Mouse (Mus musculus) heart, embryonic 16.5 days (tissue): ENCODE data around the gene Kcnh7. TPM values are rescaled to one million over a fixed set of nuclear protein-coding genes. Genes with fewer than 3 reads are reported as not detected.

Experiments
- ATAC-seq: fragments of 200-750 bp; cut with Nextera tagmentation; replicated peaks from 2 replicates; pipeline ENCODE4 v1.8.0; 2017; ENCODE audit warnings: moderate number of reproducible peaks; ENCODE audit not compliant: insufficient read depth, low FRiP score; ENCODE audit errors: extremely low read depth
- H3K27ac ChIP-seq: fragments of 300-500 bp; sonication (generic); 2 replicates; pipeline ENCODE4 v1.5.1; 2014; ENCODE audit warnings: mild to moderate bottlenecking, low read length, control low read depth, moderate library complexity
- H3K27me3 ChIP-seq: fragments of 300-500 bp; sonication (generic); 2 replicates; pipeline ENCODE4 v1.6.1; 2014; ENCODE audit warnings: low read length, mixed read lengths; ENCODE audit not compliant: control insufficient read depth, insufficient read depth
- H3K36me3 ChIP-seq: fragments of 300-500 bp; sonication (generic); 2 replicates; pipeline ENCODE4 v1.6.1; 2014; ENCODE audit not compliant: control insufficient read depth, insufficient read depth
- H3K4me1 ChIP-seq: fragments of 300-500 bp; sonication (generic); 2 replicates; pipeline ENCODE4 v1.6.1; 2014; ENCODE audit warnings: low read length, mixed read lengths; ENCODE audit not compliant: control insufficient read depth, insufficient read depth
- H3K4me2 ChIP-seq: fragments of 300-500 bp; sonication (generic); 2 replicates; pipeline ENCODE4 v1.6.1; 2014; ENCODE audit warnings: low read depth, mild to moderate bottlenecking, control low read depth, low read length
- H3K4me3 ChIP-seq: fragments of 300-500 bp; sonication (generic); 2 replicates; pipeline ENCODE4 v1.5.1; 2014; ENCODE audit warnings: mild to moderate bottlenecking, control low read depth, low read length
- H3K9ac ChIP-seq: fragments of 300-500 bp; sonication (generic); 2 replicates; pipeline ENCODE4 v1.6.1; 2014; ENCODE audit warnings: low read length, control low read depth
- H3K9me3 ChIP-seq: fragments of 300-500 bp; sonication (generic); replicated peaks from 2 replicates; pipeline ENCODE4 v1.6.1; 2016; ENCODE audit warnings: low read length; ENCODE audit not compliant: control insufficient read depth
- WGBS: fragments of 180-500 bp; shearing (Covaris S2); extraction: QIAGEN DNeasy Blood & Tissue Kit; methylation state at CpG from one replicate; pipeline ENCODE4 v1.1.7; 2014; 5-methylcytosine and 5-hydroxymethylcytosine counted together
- polyA plus RNA-seq: library from polyadenylated mRNA; unstranded; fragments of >200 nt; fragmentation: Nextera tagmentation; extraction: Ambion mirVana; gene quantifications from 2 replicates; pipeline ENCODE4 v1.2.1, GENCODE M21; 2015

Gene Kcnh7
- 1.7 and 2.9 TPM in 2 replicates for polyA plus RNA-seq

DNA sequence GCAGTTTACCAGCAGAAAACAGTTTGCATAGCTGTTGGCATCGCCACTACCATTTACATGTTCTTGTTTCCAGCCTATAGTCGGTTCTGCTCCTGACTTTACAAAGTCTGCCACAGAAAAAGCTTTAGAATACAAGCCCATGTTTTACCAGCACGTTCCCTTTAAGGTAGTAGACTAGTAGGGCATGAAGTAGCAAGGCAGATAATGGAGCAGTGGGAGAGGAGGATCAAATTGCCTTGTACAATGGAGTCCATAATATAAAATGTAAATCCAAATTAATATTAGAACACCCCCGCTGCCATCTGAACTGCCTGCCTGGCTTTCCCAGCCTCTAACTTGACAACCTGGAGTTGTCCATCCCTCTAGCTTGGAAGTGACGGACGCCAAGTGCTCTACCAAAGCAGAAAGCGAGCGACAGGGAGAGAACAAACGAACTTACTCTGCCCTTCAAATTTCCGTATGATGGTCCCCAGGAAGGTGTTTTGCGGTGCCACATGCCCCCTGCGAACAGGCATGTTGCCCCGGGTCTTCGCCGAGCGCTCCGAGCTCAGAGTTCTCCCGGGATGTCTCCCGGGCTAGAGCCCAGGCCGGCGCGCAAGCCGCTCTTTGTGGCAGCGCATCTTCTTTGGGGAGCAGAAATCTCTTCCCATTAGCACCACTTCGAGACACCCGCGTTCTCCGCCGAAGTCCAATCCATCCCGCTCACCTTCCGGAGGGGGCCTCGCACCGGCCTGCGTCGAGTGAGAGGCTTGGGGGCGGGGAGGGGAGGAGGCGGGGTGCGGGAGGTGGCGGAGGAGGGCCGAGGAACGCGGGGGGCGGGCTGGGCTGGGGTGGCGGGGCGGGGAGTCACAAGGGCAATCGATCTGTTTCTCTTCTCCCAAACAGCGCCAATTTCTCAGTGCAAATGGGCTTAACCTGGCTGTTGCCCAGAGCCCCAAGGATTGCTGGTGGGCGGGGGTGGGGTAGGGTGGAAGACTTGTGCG lies at the start of gene Kcnh7:
Gene Kcnh7, minus strand, starts transcription at position 725 of the 983 bp plus-strand sequence.
- H3K27ac ChIP-seq: no peak within 1 kb of the TSS
- peak within 1 kb of the TSS; percentile 55 for H3K9ac ChIP-seq
- peak; percentile 23; the same call in 1 of the 2 replicates for ATAC-seq
- WGBS: 2% methylated on average over 44 of the region's 49 CpGs
- H3K4me1 ChIP-seq: peaks cover 2% of the 10 kb centered on the region; the same call in 1 of the 2 replicates
- peaks cover 16% of the 10 kb centered on the region for H3K27me3 ChIP-seq
- peak within 1 kb of the TSS; percentile 70 for H3K4me2 ChIP-seq
- H3K36me3 ChIP-seq: no peaks in the 10 kb centered on the region
- peak within 1 kb of the TSS; percentile 55 for H3K4me3 ChIP-seq
- no peaks in the 10 kb centered on the region for H3K9me3 ChIP-seq

DNA sequence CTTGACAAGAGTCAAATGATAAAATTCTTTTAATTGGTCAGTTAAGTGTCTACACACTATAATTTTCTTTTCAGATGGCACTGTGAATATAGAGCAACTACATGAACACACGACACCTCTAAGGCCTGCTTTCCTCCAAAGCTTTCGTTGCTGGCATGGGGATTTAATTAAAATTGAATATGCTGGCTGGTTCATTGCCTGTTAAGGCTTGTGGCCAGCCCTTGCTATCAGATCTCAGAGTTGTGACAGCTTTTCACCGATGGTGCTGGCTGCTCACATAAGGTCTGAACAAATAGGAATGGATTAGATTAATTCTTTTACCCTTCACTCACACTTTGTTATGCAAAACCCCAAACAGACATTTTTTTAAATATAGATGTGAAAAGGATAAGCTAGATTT lies 23.3 kb upstream of the Kcnh7 start:
- H3K4me2 ChIP-seq: no peak overlapping the region
- H3K9me3 ChIP-seq: no peaks in the 10 kb centered on the region
- H3K9ac ChIP-seq: no peak overlapping the region
- H3K4me1 ChIP-seq: no peaks in the 10 kb centered on the region
- H3K36me3 ChIP-seq: no peaks in the 10 kb centered on the region
- no peak overlapping the region for H3K27ac ChIP-seq
- 76% methylated on average over 3 of the region's 3 CpGs for WGBS
- no peaks in the 10 kb centered on the region for H3K27me3 ChIP-seq
- H3K4me3 ChIP-seq: no peak overlapping the region
- ATAC-seq: no peak

DNA sequence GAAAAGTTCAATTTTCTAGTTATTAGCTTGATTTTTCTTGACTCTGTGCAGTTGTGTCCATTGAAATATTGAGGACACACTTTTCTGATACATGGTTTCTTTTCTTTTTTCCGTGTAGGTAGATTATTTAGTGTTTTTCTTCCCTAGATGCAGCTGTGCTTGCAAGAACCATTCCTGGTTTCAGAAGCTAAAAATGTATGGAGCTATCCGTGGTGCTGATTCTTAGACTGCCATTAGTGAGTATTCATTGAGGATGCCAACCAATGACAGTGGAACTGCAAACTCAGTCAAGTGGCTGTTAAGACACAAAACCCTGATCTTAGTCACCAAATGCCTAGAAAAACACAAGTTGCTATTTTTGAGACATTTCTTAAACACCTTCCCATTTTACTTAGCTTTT lies 1.9 kb upstream of the Kcnh7 start:
- H3K9ac ChIP-seq: no peak overlapping the region
- no peak for ATAC-seq
- no peak overlapping the region for H3K27ac ChIP-seq
- H3K27me3 ChIP-seq: peaks cover 16% of the 10 kb centered on the region
- H3K9me3 ChIP-seq: no peaks in the 10 kb centered on the region
- H3K4me1 ChIP-seq: peaks cover 2% of the 10 kb centered on the region; the same call in 1 of the 2 replicates
- H3K36me3 ChIP-seq: no peaks in the 10 kb centered on the region
- no peak overlapping the region for H3K4me3 ChIP-seq
- H3K4me2 ChIP-seq: no peak overlapping the region
- 1% methylated on average over 2 of the region's 2 CpGs for WGBS

DNA sequence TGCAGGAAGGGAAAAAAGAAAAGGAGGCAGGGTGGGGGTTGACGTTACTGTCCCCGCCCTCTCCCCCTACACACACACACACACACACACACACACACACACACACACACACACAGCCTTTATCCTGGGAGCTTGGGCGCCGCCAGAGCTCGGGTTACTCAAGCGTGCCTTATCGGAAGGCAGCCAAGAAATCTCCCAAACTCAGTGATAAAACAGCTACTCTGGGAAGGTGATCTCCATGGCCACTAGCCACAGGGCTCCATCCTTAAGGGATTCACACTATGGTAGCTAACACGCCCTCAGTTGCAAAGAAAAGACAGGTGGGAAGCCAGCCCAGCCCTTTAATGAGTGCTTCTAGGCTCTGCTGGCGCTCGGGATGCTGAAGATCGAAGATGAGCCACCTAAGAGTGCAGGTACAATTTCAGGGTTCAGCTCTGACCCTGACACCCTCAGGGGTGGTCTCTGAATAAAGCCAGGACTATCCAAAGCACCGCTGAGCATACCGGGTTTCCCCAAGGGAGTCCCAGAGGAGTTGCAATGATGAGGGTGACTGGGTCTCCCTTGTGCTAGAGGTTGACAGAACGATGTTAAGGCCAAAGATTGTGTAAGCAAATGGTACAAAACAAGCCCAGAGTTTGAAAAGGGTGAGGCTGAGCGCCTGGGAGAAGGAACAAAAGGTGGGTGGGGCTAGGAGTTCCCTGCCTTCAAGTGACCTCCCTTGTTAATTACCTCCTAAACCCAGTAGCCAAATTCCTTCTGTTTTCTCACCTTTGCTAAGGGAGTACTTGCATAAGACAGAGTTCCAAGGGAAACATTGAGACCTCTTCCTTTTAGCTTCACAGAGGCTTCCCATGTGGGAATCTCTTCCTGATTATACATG lies 704 bp upstream of the Kcnh7 start:
- Histone ChIP-seq H3K27ac (no peak overlapping the region), H3K36me3 (no peaks in the 10 kb centered on the region), H3K4me3 (peak overlapping the region; percentile 55), H3K9me3 (no peaks in the 10 kb centered on the region), H3K27me3 (peaks cover 16% of the 10 kb centered on the region), H3K4me1 (peaks cover 2% of the 10 kb centered on the region; the same call in 1 of the 2 replicates), H3K9ac (no peak overlapping the region), H3K4me2 (peak overlapping the region; percentile 70)
- WGBS: 8% methylated on average over 13 of the region's 15 CpGs
- ATAC-seq: 0 out of 2 replicates have a peak, but pooled peaks have one; percentile 32

DNA sequence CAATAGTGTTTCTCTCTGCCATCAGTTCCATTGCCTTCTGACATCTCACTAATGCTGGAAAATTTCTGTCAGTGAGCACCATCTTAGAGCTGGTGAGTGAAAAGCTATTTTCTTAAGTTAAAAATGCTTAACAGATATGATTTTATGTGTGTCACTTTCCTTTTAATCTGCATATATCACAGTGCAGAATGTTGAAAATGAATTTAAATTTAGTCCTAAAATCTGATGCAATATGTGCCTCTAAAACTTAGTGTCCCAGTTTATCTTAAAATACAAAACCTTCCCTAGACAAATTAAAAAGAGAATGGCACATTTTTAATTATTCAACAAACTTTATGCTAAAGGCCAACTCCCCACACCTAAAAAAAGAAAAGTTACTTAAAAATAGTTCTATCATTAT lies 30.4 kb downstream of the Kcnh7 start:
- Histone ChIP-seq H3K4me2 (no peak overlapping the region), H3K27me3 (no peaks in the 10 kb centered on the region), H3K36me3 (no peaks in the 10 kb centered on the region), H3K4me3 (no peak overlapping the region), H3K9me3 (no peaks in the 10 kb centered on the region), H3K4me1 (peaks cover 4% of the 10 kb centered on the region), H3K9ac (no peak overlapping the region), H3K27ac (no peak overlapping the region)
- ATAC-seq: no peak

DNA sequence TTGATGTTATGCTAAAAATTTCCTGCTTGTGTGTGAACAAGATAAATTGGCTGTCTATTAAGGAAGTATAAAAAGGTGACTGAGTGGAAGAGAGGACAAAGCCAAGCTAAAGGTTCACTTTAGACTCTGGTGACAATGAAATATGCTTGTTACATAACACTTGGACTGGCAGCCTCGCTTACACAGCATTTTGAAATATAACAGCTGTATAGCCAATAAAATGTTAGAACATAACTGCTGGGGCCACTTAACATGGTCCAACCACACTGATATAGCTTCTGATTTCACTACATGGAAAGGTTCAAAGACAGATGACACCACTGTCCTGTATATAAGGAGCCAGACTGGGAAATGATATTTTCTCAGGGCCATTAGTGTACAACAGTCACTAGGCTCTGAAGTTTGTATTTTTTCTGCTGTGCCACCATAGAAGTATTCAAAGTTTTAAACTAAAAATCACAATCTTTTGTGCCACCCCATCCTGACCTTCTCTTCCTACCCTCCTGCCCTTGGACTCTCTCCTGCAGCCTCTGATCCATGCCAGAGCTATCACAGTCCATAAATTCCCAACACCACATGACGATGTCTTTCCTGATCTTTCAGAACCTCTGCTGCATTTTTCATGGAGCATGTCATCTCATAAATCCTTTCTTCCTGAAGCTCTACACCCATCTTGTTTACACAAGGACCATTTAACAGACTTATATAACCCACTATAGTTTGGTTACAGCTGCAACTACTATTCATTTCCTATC lies 56.1 kb downstream of the Kcnh7 start:
- Histone ChIP-seq H3K4me3 (no peak overlapping the region), H3K27ac (no peak overlapping the region), H3K27me3 (no peaks in the 10 kb centered on the region), H3K4me1 (peaks cover 6% of the 10 kb centered on the region), H3K36me3 (no peaks in the 10 kb centered on the region), H3K9me3 (no peaks in the 10 kb centered on the region), H3K9ac (no peak overlapping the region), H3K4me2 (no peak overlapping the region)
- 38% methylated on average over 2 of the region's 2 CpGs for WGBS
- ATAC-seq: no peak

DNA sequence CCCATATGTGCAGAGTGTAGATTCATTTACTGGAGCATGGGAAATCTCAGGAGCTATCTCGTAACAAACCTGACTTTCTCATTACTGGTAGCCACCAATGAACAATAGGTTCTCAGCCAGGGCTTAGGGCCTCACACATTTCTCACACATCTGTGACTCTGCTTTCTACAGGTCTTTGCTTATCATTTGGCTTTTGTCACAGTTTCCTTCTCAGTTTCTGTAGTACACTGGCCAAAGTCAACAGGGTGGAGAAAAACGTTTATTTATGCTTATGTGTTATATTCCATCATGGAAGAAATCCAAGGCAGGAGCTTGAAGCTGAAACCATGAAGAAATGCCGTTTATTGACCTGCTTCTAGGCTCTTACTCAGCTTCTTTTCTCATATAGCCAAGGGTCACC lies 63.8 kb downstream of the Kcnh7 start:
- Histone ChIP-seq H3K27me3 (no peaks in the 10 kb centered on the region), H3K36me3 (no peaks in the 10 kb centered on the region), H3K4me2 (no peak overlapping the region), H3K9me3 (no peaks in the 10 kb centered on the region), H3K4me3 (no peak overlapping the region), H3K4me1 (no peaks in the 10 kb centered on the region), H3K9ac (no peak overlapping the region), H3K27ac (no peak overlapping the region)
- 53% methylated on average over 3 of the region's 3 CpGs for WGBS
- no peak for ATAC-seq

DNA sequence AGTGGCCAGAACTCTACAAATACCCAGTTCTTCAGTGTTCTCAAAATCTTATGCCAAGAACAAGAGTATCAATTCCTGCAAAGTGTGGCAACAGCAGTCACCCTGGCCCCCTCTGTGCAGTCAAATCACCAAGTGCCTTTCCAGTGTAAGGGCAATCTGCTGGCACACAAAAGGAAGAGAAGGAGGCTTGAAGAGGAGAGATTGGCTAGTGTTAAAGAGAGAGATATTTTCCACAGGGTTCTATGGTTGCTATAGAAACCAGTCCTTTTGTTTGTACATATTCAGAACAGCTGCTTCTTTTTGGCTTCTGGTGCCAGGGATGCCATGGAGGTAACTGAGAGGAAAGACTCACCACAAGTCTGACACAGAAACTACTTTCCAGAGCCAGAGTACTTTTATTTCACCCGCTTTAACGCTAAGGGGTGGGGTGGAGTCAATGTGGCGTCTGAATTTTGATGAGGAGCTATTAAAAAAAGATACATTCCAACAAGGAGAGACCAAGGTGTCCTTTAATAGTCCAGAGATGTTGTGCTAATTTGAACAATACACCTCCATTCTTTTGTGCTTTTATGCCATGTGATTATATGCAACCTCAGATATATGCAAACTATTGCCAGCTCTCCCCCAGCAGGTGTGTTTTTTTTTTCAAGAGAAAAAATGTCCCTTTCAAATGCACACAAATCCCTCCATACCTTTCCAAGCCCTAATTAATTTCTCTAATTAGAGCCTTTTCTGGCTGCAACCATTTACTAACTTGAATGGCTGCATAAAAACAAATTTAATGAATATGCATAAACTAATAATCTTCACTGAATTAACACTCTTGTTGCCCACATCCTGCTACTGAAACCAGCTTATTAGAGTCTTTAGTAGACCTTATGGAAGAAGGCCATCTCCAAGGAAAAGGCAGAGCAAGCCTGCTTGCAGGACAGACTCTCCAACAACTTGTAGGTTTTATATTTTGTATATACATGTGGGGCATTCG lies 66.6 kb downstream of the Kcnh7 start:
- Histone ChIP-seq H3K4me3 (no peak overlapping the region), H3K4me1 (no peaks in the 10 kb centered on the region), H3K36me3 (no peaks in the 10 kb centered on the region), H3K27ac (no peak overlapping the region), H3K9ac (no peak overlapping the region), H3K27me3 (no peaks in the 10 kb centered on the region), H3K9me3 (no peaks in the 10 kb centered on the region), H3K4me2 (no peak overlapping the region)
- ATAC-seq: no peak
- 75% methylated on average over 4 of the region's 4 CpGs for WGBS
